Mouse (Mus musculus): ENCODE measurements around the gene Thra.

Thra gene

DNA sequence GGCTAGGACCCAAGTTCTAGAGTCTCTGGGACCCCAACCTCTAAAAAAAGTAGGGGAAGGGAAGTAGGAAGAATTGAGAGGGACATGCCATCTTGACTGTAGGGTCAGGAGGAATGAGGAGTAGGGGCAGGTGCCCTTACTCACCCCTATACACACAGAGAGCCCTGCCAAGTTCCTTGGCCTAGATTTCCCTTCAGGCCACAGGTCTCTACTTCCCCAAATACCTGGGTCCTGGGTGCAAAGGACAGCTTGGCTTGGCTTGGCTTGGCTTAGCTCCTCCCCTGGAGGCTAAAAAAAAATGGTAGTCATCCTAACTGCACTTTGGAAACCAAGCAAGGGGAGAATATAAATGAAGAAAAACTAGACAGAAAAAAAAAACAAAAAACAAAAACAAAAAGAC is 24.3 kb downstream of the Thra start:
- no peak for DNase-seq (ENCODE audit: low read depth, low spot score)

GRCm38 (mm10) chr11:98765421-98766309 is 25.2 kb downstream of the Thra start:
- DNase-seq (ENCODE audit: low read depth, low spot score), result no peak

DNA sequence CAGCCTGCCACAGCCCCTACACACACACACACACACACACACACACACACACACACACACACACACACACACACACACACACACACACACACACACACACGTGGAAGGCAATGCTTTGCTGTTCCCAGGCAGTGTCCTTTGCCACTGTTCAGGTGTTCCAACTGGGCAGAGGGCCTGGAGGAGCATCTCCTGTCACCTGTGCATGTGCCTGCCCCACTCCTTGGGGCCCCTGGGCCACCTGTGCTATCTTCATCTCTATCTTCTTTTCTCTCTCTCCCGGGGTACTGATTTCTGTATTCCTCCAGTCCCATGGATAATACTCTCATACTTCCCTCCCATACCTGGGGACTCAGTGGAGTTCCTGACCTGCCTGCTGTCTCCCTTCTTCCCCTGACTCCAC is 25.9 kb downstream of the Thra start:
- DNase-seq (ENCODE audit: low read depth, low spot score), result no peak

- no peak for DNase-seq (ENCODE audit: low read depth, low spot score)
Observed at GRCm38 (mm10) chr11:98766816-98767215, 26.4 kb downstream of the Thra start.

- DNase-seq (ENCODE audit: low read depth, low spot score), result no peak
Observed at GRCm38 (mm10) chr11:98767276-98767675, 26.8 kb downstream of the Thra start.

- no peak for DNase-seq (ENCODE audit: low read depth, low spot score)
Observed at GRCm38 (mm10) chr11:98767713-98768112, 27.3 kb downstream of the Thra start.

- DNase-seq (ENCODE audit: low read depth, low spot score), result no peak
Observed at GRCm38 (mm10) chr11:98768127-98769006, 27.9 kb downstream of the Thra start.

GRCm38 (mm10) chr11:98769007-98769954 is 28.8 kb downstream of the Thra start:
- no peak for DNase-seq (ENCODE audit: low read depth, low spot score)

GRCm38 (mm10) chr11:98770096-98770975 is 29.9 kb downstream of the Thra start:
- DNase-seq (ENCODE audit: low read depth, low spot score), result no peak

GRCm38 (mm10) chr11:98771131-98771530 is 30.7 kb downstream of the Thra start:
- no peak for DNase-seq (ENCODE audit: low read depth, low spot score)

DNA sequence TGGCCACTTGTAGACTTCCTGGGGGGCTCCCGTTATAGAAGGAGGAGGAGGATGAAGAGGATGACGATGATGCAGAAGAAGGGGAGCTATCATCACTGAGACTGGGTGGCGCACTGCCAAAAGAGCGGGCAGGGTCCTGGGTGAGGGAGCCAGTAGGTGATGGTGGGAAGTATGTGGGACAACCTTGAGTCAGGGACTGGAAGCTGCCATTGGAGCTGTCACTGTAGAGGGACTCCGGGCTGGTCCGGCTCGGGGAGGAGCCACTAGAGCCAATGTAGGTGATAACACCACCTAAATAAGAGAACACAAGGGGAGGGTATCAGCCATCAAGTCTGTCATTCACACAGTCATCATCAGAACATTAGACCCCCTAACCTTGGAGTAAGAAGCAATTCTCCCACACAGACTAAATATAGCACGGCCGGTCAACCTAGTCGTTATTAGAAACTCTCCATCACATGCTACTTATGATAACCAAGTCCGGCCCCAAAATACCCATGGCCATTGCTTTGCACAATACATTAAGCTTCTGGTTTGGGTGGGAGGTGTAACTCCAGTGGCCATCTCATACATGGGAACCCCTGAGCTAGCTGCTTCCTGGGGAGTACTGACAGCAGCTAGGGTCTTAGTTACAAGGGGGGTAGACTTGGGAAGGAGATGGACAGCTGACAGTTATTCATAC is 31.5 kb downstream of the Thra start:
- no peak for DNase-seq (ENCODE audit: low read depth, low spot score)

DNA sequence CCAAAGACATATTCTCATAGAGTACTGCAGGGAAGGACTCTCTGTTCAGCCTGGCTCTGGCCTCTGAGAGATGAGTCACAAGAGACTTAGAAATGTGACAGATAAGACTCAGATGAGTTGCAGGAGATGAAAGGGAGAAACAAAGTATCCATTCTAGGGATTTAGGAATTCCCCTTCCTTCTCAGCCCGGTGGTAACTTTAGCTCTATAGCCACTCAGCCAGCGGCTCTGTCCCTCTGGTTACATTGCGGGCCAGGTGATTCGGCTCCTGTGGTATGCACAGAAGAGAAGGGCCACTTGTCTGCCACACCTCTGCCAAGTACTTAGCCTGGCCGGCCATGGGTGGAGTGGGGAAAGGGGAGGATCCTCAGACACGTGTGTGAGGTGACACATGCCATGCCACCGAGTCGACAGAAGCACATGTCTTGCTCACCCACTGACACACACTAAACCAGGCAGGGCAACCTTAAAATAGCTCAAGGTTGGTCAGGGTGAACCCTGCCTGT is 32.3 kb downstream of the Thra start:
- no peak for DNase-seq (ENCODE audit: low read depth, low spot score)

DNA sequence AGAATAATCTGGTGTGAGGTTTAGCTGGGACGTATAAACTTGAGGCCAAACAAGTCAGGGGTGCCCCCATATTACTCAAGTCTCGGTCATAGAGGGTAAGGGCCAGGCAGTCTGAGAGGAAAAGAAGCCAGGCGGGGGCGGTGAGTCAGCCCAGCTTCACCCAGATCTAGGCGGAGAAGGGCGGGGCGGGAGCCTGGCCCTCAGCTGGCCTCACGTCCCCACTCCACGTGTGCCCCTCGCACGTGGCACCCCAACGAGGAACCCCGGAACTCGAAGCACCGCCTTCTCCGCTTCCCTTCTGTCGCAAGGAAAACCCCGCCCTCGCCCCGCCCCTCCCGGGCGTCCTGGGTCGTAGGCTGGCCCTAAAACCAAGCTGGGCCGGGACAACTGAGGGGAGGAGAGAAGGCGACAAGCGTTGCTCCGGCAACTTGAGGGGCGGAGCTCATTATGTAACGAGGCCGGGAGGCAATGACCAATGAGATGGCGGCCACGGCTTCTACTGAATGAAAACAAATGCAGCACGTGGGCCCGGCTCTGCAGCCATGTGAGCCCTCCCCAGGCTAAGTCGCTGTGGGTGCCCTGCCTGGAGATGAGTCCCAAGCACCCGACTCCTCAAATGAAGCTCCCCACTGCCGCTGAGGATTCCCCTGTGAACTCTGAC is 33.3 kb downstream of the Thra start:
- peak; percentile 93 for DNase-seq (ENCODE audit: low read depth, low spot score)

DNA sequence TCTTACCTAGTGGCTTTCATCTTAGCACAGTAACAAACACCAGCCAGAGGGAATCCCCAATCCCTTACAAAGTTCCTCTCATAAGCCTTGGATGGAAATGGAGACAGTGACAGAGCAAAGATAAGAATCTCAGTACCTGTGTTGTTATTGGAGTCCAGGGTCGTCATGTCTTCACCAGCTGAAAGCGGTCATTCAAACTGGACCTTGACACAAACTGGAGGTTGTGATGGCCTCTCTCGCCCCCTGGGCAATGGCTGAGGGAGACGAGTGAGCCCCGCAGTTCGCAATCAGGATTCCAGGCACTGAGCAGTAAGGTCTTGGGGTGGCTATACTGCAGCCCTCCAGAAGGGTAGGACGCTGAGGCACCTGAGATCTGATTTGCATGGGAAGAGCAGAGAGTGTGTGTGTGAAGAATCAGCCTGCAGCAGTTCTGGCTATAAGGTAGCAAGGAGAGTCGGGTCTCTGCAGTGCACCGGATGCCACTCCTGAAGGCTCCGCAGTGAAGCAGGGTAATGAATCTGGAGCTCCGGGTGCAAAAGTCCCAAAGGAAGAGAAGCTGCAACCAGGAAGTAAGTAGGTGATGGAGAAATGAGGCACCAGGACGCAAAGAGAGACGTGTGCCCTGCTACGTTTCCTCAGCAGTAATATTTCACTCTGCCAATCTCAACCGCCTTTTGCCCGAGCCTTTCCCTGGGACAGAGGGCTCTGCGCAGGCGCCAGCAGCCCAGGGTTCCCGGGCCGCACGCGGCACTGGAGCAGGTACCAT is 34.3 kb downstream of the Thra start, which contains the start of gene Nr1d1:
Gene Nr1d1 (minus strand): TSS at position 752 of the 766 bp plus-strand sequence.
- DNase-seq (ENCODE audit: low read depth, low spot score), result no peak

DNA sequence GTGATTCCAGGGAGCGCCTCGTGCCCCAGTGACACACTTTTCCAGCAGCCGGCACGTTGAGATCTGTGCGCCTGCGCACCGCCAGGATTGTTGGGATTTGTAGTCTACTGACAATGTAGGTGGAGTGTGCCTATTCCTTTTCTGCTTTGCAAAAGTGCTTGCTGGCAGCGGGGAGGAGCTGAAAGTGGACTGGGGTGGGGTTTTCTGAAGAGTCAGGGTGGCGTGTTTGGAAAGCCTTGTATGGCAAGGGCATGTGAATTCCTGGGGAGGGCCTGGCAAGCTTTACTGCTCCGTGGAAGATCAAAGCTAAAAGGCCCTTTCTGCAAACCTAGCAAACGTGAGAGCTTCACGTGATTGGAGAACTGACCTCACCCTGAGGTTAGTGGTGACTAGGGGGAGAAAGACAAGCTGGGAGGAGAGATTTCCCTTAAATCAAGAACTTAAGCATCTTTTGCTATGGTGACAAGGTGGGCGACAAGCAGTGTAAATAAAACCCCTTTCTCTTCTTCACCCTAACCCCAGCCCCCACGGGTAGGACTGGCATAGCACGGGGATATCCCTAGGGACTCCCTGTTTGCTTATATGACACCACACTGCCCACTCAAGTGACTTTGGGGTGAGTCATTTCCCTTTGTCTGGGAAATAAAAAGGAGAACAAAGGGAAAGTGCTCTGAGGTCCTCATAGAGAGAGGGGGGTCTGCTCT is 35.1 kb downstream of the Thra start:
- DNase-seq (ENCODE audit: low read depth, low spot score), result peak; percentile 97

DNA sequence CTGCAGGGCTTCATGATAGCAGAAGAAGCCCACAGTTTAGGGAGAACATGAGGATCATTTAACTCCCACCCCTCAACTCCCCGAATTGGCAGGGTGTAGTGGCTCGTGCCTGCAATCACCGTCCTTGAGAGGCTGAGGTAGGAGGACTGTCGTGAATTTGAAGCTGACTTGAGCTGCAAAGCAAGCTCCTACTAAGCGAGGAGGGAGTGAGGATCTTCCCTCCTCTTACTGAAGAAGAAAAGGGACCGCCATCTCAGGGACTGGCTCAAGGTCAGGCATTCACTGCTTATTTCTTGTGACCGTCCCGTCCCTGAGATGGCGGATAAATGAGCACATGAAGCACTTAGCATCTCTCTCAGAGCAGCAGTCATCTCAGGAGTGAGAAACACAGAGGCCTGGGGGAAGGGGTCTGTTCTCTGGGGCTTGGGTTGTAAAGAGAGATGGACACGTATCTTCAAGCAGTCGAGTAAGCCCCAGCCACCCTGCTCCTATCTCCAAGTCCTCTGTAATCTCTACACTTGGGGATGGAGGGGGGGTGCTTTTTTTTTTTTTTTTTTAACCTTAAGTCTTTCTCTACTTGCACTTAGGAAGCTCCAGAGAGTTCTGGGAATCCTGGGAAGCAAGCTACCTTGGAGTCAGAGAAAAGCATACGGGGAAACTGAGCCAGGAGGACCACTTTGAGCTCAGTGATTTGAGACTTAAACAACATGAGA is 35.8 kb downstream of the Thra start:
- no peak for DNase-seq (ENCODE audit: low read depth, low spot score)

All from forelimb bud, embryonic 11.5 days (tissue).